Mouse (Mus musculus) macrophage (primary cell): ENCODE results near the gene Gm34653. TPM values are rescaled to one million over a fixed set of nuclear protein-coding genes. Genes with fewer than 3 reads are reported as not detected.
"Not testable (repeated sequence)": the region's sequence is repeated elsewhere in the genome, so short reads cannot be mapped to it uniquely, and the experiment has no call there.

ENCODE experiments used
- H3K27ac ChIP-seq: fragments of 350-480 bp; formaldehyde crosslinking; 2 replicates; pipeline ENCODE4 v1.9.0; 2021
- H3K36me3 ChIP-seq: fragments of 350-480 bp; formaldehyde crosslinking; 2 replicates; pipeline ENCODE4 v1.9.0; 2021; ENCODE audit errors: inconsistent target
- H3K4me3 ChIP-seq: fragments of 350-480 bp; formaldehyde crosslinking; 2 replicates; pipeline ENCODE4 v1.9.0; 2021; ENCODE audit errors: inconsistent target
- H3K79me2 ChIP-seq: fragments of 350-480 bp; formaldehyde crosslinking; 2 replicates; pipeline ENCODE4 v1.9.0; 2021; ENCODE audit errors: inconsistent target
- WGBS: methylation state at CpG from one replicate; pipeline ENCODE4 v1.1.7; 2026; ENCODE audit warnings: inconsistent platforms; ENCODE audit not compliant: missing documents; 5-methylcytosine and 5-hydroxymethylcytosine counted together
- polyA plus RNA-seq: library from polyadenylated mRNA; stranded (reverse); fragments of 250-400 nt; gene quantifications from 3 replicates; pipeline ENCODE4 v1.2.4, GENCODE M21; 2018; ENCODE audit warnings: inconsistent platforms
- total RNA-seq, 78 experiments: library from RNA; depleted of rRNA; stranded (reverse); fragments of 250-400 nt; gene quantifications; 1 replicate in 9 of 78; 2 replicates in 24 of 78; 3 replicates in 43 of 78; 4 replicates in 2 of 78; pipeline ENCODE4 v1.2.4; 2018; ENCODE audit warnings: inconsistent platforms in 56 of 78

Gene Gm34653
- not detected for total RNA-seq (2018; cell fraction: chromatin; rRNA removed)
- total RNA-seq (2018; cell fraction: cytosol; rRNA removed): not detected
- not detected for total RNA-seq (2018; cell fraction: nucleus; rRNA removed)
- polyA plus RNA-seq: not detected in 3 replicates

- H3K4me3 ChIP-seq, H3K36me3 ChIP-seq, H3K27ac ChIP-seq, H3K79me2 ChIP-seq: not testable (repeated sequence)
- 70% methylated on average over 8 of the region's 11 CpGs for WGBS
Observed at GRCm38 (mm10) chr2:34832766-34833457, at the start of gene Gm34653. Gene Gm34653 (plus strand): TSS chr2:34833007.

DNA sequence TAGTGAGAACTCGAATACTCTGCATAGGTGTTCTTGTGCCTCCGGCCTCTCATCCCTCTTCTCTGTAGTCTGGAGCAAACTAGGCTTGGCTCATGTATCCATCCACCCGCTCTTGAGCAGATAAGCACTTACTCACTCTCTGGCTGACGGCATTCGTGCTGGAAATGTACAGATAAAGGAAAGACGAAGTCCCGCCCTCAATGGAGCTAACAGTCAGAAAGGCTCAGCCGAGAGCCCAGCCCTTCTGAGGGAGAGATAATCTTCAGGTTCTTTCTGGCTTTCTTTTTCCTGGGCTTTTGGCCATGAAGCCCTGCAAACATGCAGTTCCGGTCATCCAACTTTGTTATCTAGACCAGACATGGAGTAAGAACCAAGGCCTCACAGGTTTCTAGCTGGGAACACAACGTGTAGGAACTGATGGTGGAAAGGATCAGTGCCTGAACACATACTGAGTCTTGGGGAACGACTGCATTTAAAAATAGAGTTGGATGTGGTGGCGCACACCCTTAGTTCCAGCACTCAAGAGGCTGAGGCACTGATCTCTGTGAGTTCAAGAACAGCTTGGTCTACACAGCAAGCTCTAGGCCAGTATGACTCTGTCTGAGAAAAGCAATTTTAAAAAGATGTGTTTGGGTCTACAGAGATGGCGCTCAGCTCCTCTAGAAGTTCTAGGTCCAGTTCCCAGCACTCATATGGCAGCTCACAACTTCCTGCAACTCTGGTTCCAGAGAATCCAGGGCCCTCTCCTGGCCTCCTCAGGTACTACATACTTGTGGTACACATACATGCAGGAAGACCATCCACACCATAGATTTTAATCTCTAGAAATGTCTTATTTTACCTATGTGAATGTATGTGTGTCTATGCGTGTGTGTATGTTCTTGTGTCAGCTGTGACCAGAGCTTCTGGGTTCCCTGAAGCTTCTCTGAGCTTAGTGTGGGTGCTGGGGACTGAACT is 49.5 kb upstream of the Gm34653 start:
- peaks cover 6% of the 10 kb centered on the region; the same call in 1 of the 2 replicates for H3K79me2 ChIP-seq
- H3K36me3 ChIP-seq: peaks cover 14% of the 10 kb centered on the region; the same call in 1 of the 2 replicates
- no peak overlapping the region for H3K4me3 ChIP-seq
- no peak overlapping the region for H3K27ac ChIP-seq
- WGBS: 97% methylated on average over 14 of the region's 14 CpGs

- 89% methylated on average over 2 of the region's 2 CpGs for WGBS
- H3K27ac ChIP-seq: no peak overlapping the region
- no peak overlapping the region for H3K4me3 ChIP-seq
- H3K36me3 ChIP-seq: peaks cover 14% of the 10 kb centered on the region; the same call in 1 of the 2 replicates
- H3K79me2 ChIP-seq: no peaks in the 10 kb centered on the region
Observed at GRCm38 (mm10) chr2:34784085-34784484, 48.7 kb upstream of the Gm34653 start.

DNA sequence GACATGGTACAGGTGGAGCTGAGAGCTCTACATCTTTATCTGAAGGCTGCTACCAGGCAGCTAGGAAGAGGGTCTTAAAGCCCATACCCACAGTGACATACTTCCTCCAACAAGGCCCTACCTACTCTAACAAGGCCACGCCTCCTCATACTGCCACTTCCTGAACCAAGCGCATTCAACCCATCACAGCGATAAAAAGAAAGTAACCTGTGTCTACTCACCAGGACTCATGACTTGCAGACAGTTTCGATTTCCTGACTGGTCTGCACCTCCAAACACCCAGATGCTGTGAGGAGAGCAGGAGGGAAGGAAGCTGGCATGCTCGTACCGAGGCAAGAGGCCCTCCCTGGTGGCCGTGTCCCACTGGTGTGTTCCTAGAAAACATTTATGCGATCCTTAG is 42.5 kb upstream of the Gm34653 start:
- Histone ChIP-seq H3K79me2 (no peaks in the 10 kb centered on the region), H3K4me3 (peak overlapping the region; percentile 2; the same call in 1 of the 2 replicates)

DNA sequence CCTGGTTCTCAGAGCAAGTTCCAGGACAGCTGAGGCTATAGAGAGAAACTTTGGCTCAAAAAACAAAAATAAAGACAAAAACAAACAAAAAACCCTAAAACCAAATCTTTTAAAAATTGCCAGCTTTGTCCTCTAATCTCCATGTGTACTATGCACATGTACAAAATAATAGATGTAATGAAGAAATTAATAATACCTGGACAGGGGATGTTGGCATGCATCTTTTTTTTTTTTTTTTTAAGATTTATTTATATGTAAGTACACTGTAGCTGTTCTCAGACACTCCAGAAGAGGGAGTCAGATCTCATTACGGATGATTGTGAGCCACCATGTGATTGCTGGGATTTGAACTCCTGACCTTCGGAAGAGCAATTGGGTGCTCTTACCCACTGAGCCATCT is 40.3 kb upstream of the Gm34653 start:
- WGBS: 100% methylated on average over 2 of the region's 2 CpGs
- not testable (repeated sequence) for H3K27ac ChIP-seq, H3K79me2 ChIP-seq, H3K4me3 ChIP-seq
- peaks cover 12% of the 10 kb centered on the region; the same call in 1 of the 2 replicates for H3K36me3 ChIP-seq

More for the DNA sequence above, 42.5 kb upstream of the Gm34653 start:
- H3K27ac ChIP-seq: no peak overlapping the region
- peaks cover 12% of the 10 kb centered on the region; the same call in 1 of the 2 replicates for H3K36me3 ChIP-seq
- WGBS: 24% methylated on average over 8 of the region's 8 CpGs

GRCm38 (mm10) chr2:34794511-34794910 is 38.3 kb upstream of the Gm34653 start:
- no peaks in the 10 kb centered on the region for H3K79me2 ChIP-seq
- no peak overlapping the region for H3K4me3 ChIP-seq
- 91% methylated on average over 2 of the region's 2 CpGs for WGBS

GRCm38 (mm10) chr2:34795426-34795825 is 37.4 kb upstream of the Gm34653 start:
- no peaks in the 10 kb centered on the region for H3K79me2 ChIP-seq
- peaks cover 12% of the 10 kb centered on the region; the same call in 1 of the 2 replicates for H3K36me3 ChIP-seq
- 91% methylated on average over 7 of the region's 7 CpGs for WGBS
- H3K27ac ChIP-seq: no peak overlapping the region
- H3K4me3 ChIP-seq: no peak overlapping the region

More at GRCm38 (mm10) chr2:34794511-34794910, 38.3 kb upstream of the Gm34653 start:
- H3K27ac ChIP-seq: no peak overlapping the region
- peaks cover 12% of the 10 kb centered on the region; the same call in 1 of the 2 replicates for H3K36me3 ChIP-seq

GRCm38 (mm10) chr2:34799357-34800256 is 33.2 kb upstream of the Gm34653 start, which contains the start of gene Rabepk:
Gene Rabepk (minus strand): TSS chr2:34799912.
- H3K4me3 ChIP-seq: peak within 1 kb of the TSS; percentile 92
- WGBS: 2% methylated on average over 44 of the region's 44 CpGs

DNA sequence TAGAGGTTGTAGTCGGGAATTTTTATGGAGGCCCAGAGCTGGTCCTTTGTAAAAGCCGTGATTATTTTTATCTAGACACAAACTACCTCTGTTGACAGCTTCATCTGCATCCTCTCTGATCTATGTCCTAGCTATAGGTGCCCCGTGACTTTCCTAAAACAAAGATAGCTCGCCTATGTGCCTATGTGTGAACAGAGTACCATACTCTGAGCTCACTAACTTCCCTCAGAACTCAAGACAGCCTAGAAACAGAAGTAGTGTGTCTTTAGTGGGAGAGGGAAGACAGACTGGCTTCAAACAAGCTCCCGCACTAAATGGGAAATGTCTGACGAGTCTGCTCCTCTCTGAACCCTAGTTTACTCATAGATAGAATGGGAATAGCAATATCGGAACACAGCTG is 32.4 kb upstream of the Gm34653 start:
- peaks cover 32% of the 10 kb centered on the region for H3K79me2 ChIP-seq
- H3K36me3 ChIP-seq: no peaks in the 10 kb centered on the region
- H3K4me3 ChIP-seq: peak overlapping the region; percentile 92
- 46% methylated on average over 7 of the region's 7 CpGs for WGBS
- H3K27ac ChIP-seq: peak overlapping the region; percentile 65

More at GRCm38 (mm10) chr2:34799357-34800256, 33.2 kb upstream of the Gm34653 start, which contains the start of gene Rabepk:
- Histone ChIP-seq H3K36me3 (peaks cover 2% of the 10 kb centered on the region; the same call in 1 of the 2 replicates), H3K79me2 (peaks cover 24% of the 10 kb centered on the region), H3K27ac (peak within 1 kb of the TSS; percentile 65)

DNA sequence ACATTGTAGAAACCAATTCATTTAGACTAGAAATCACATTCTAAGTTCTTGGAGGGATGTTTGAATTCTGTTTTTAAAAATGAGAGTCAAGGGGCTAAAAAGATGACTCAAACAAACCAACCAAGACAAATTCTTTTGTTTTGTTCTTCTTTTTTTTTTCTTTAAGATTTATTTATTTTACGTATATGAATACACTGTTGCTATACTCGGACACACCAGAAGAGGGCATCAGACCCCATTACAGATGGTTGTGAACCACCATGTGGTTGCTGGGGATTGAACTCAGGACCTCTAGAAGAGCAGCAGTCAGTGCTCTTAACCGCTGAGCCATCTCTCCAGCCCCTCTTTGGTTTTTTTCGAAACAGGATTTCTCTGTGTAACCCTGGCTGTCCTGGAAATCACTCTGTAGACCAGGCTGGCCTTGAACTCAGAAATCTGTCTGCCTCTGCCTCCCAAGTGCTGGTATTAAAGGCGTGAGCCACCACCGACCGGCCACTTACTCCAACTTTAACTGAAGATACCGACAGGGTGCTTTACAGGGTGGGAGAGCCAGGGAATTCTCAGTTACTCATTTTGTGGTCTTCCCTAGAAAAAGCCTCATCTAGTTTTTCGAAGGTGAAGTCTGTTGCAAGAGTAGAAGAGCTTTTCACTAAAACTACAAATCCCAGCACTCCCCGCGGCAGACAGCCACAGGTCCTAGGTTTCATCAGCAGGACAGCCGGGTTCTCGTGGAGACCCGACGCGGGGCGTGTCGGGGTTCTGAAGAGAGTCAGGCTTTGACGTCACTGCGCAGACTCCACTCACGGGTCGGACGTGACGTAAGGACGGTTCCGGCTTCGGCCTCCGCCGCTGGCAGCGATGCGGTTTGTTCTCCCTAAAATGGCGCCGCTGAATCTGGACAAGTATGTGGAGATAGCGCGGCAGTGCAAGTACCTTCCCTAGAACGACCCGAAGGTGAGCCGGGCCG is 31.0 kb upstream of the Gm34653 start:
- Histone ChIP-seq H3K4me3 (peak overlapping the region; percentile 48), H3K36me3 (no peaks in the 10 kb centered on the region), H3K27ac (peak overlapping the region; percentile 39), H3K79me2 (peaks cover 44% of the 10 kb centered on the region)
- WGBS: 6% methylated on average over 35 of the region's 39 CpGs

DNA sequence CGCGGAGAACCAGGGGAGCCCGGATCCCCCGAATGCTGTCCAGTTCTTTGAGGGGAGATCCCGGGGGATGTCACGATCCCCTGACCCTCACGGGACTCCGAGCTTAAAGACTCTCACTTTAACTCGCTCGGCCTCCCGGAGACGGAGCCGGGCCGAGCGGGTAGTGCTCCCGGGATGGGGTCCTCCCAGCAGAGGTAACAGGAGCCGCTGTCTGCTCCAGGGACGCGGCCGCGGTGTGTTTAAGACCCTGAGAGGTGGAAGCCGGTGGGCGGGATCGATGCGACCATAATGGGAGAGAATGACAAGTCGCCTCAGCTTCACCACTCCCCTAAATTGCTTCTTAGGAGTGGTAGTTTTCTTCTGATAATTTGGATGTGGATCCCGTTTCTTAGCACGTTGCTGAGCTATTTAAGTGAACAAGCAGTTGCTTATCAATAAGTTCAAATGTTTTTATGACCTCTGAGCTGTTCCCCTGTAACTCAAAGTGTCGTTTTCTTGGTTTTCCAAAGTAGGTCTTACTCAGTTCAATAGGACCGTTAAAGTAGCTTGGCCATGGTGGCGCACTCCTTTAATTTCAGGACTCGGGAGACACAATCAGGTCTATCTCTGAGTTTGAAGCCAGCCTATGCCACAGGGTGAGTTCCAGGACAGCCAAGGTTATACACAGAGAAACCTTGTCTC is 30.1 kb upstream of the Gm34653 start:
- H3K36me3 ChIP-seq: not testable (repeated sequence)
- H3K27ac ChIP-seq: peak overlapping the region; percentile 39
- H3K4me3 ChIP-seq: peak overlapping the region; percentile 48
- peaks cover 51% of the 10 kb centered on the region for H3K79me2 ChIP-seq
- WGBS: 0% methylated on average over 16 of the region's 32 CpGs

GRCm38 (mm10) chr2:34803746-34804145 is 29.1 kb upstream of the Gm34653 start:
- no peaks in the 10 kb centered on the region for H3K36me3 ChIP-seq
- H3K79me2 ChIP-seq: peaks cover 62% of the 10 kb centered on the region
- H3K4me3 ChIP-seq: no peak overlapping the region
- H3K27ac ChIP-seq: no peak overlapping the region
- 84% methylated on average over 3 of the region's 3 CpGs for WGBS
